Mouse (Mus musculus) intestine, embryonic 15.5 days (tissue): Measurements from ENCODE around the gene Gm48551. TPM values are rescaled to one million over a fixed set of nuclear protein-coding genes. Genes with fewer than 3 reads are reported as not detected.

Source experiments
- ATAC-seq: fragments of 200-750 bp; cut with Nextera tagmentation; 2 replicates; pipeline ENCODE4 v1.8.0; 2017; ENCODE audit warnings: moderate TSS enrichment, moderate library complexity
- H3K27ac ChIP-seq: fragments of 300-500 bp; sonication (generic); 2 replicates; pipeline ENCODE4 v1.5.1; 2015; ENCODE audit warnings: mild to moderate bottlenecking, inconsistent platforms
- H3K27me3 ChIP-seq: fragments of 300-500 bp; sonication (generic); replicated peaks from 2 replicates; pipeline ENCODE4 v1.6.1; 2015; ENCODE audit warnings: inconsistent platforms
- H3K36me3 ChIP-seq: fragments of 300-500 bp; sonication (generic); 2 replicates; pipeline ENCODE4 v1.6.1; 2015; ENCODE audit warnings: inconsistent platforms
- H3K4me1 ChIP-seq: fragments of 300-500 bp; sonication (generic); replicated peaks from 2 replicates; pipeline ENCODE4 v1.6.1; 2015; ENCODE audit warnings: inconsistent platforms
- H3K4me2 ChIP-seq: fragments of 300-500 bp; sonication (generic); replicated peaks from 2 replicates; pipeline ENCODE4 v1.6.1; 2015; ENCODE audit warnings: mild to moderate bottlenecking, inconsistent platforms
- H3K4me3 ChIP-seq: fragments of 300-500 bp; sonication (generic); replicated peaks from 2 replicates; pipeline ENCODE4 v1.5.1; 2015; ENCODE audit warnings: inconsistent platforms
- H3K9ac ChIP-seq: fragments of 300-500 bp; sonication (generic); 2 replicates; pipeline ENCODE4 v1.6.1; 2015; ENCODE audit warnings: inconsistent platforms
- H3K9me3 ChIP-seq: fragments of 300-500 bp; sonication (generic); 2 replicates; pipeline ENCODE4 v1.6.1; 2016; ENCODE audit warnings: inconsistent platforms
- WGBS: fragments of 180-500 bp; shearing (Covaris S2); methylation state at CpG from one replicate; pipeline ENCODE4 v1.1.7; 2015; 5-methylcytosine and 5-hydroxymethylcytosine counted together
- polyA plus RNA-seq: library from polyadenylated mRNA; unstranded; fragments of >200 nt; fragmentation: Nextera tagmentation; extraction: Ambion mirVana; gene quantifications from 2 replicates; pipeline ENCODE4 v1.2.1, GENCODE M21; 2015

The Gm48551 gene
- polyA plus RNA-seq, 1 experiment from 2014 or later: 2.8 TPM

DNA sequence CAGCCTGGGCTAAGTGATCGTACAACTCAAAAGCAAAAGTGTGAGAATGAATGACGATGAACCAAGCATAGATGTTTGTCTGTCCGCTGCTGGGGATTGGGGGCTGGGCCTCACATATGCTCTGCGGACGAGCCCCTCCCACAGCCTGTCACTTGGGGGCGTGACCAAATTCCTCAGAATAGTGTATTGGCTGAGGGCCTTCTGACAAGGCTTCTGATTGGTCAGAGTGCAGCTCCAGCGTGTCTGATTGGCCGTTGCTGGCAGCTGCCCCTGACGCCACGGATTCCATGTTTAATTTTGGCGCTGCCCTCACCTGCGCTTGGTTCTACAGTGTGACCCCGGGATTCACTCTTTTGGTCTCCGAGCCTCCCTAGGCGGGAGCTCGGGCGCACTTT lies 48.6 kb downstream of the Gm48551 start:
- Histone ChIP-seq H3K4me2 (peak overlapping the region; percentile 61), H3K27me3 (0 out of 2 replicates have a peak, but pooled peaks cover 7% of the 10 kb centered on the region), H3K9ac (peak overlapping the region; percentile 35), H3K27ac (no peak overlapping the region), H3K4me1 (peaks cover 39% of the 10 kb centered on the region), H3K9me3 (no peaks in the 10 kb centered on the region), H3K36me3 (no peaks in the 10 kb centered on the region), H3K4me3 (peak overlapping the region; percentile 27)
- peak; percentile 83 for ATAC-seq
- 3% methylated on average over 17 of the region's 17 CpGs for WGBS

- H3K4me2 ChIP-seq: peak overlapping the region; percentile 61; the same call in 1 of the 2 replicates
- no peak overlapping the region for H3K9ac ChIP-seq
- peaks cover 39% of the 10 kb centered on the region for H3K4me1 ChIP-seq
- WGBS: 73% methylated on average over 26 of the region's 26 CpGs
- no peak overlapping the region for H3K4me3 ChIP-seq
- ATAC-seq: no peak
- 0 out of 2 replicates have a peak, but pooled peaks cover 7% of the 10 kb centered on the region for H3K27me3 ChIP-seq
- H3K27ac ChIP-seq: no peak overlapping the region
- H3K36me3 ChIP-seq: no peaks in the 10 kb centered on the region
- no peaks in the 10 kb centered on the region for H3K9me3 ChIP-seq
Measured at GRCm38 (mm10) chr10:81433541-81434289, 49.4 kb downstream of the Gm48551 start.

- Histone ChIP-seq H3K4me1 (peaks cover 32% of the 10 kb centered on the region), H3K4me2 (no peak overlapping the region), H3K27me3 (0 out of 2 replicates have a peak, but pooled peaks cover 7% of the 10 kb centered on the region), H3K27ac (no peak overlapping the region), H3K4me3 (no peak overlapping the region), H3K9ac (no peak overlapping the region), H3K36me3 (no peaks in the 10 kb centered on the region), H3K9me3 (no peaks in the 10 kb centered on the region)
- ATAC-seq: no peak
- WGBS: 46% methylated on average over 15 of the region's 15 CpGs
Measured at GRCm38 (mm10) chr10:81434361-81435263, 50.3 kb downstream of the Gm48551 start.

- Histone ChIP-seq H3K9me3 (no peaks in the 10 kb centered on the region), H3K27ac (no peak overlapping the region), H3K4me2 (no peak overlapping the region), H3K27me3 (0 out of 2 replicates have a peak, but pooled peaks cover 7% of the 10 kb centered on the region), H3K9ac (peak overlapping the region; percentile 17; the same call in 1 of the 2 replicates), H3K4me1 (peaks cover 29% of the 10 kb centered on the region), H3K36me3 (no peaks in the 10 kb centered on the region), H3K4me3 (no peak overlapping the region)
- WGBS: 70% methylated on average over 3 of the region's 3 CpGs
- no peak for ATAC-seq
Measured at GRCm38 (mm10) chr10:81435436-81435835, 51.2 kb downstream of the Gm48551 start.

DNA sequence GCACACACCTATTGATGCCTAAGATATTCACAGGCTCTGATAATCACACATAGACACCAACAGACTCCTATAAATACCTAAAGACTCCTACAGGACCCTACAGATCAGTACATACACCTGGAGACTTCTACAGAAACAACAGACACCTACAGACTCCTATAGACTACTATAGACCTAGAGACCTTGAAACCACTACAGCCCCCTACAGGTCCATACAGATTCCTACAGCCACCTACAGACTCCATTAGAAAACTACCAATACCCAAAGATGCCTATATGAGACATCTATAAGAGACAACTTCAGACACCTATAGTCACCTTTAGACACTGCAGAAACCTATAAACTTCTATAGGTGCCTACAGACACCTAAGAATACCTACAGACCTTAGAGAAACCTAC lies 56.8 kb downstream of the Gm48551 start:
- no peak overlapping the region for H3K9ac ChIP-seq
- no peaks in the 10 kb centered on the region for H3K9me3 ChIP-seq
- no peak for ATAC-seq

More for the DNA sequence above, 56.8 kb downstream of the Gm48551 start:
- Histone ChIP-seq H3K4me3 (no peak overlapping the region), H3K4me1 (no peaks in the 10 kb centered on the region), H3K27me3 (peaks cover under 1% of the 10 kb centered on the region; the same call in 1 of the 2 replicates), H3K27ac (no peak overlapping the region), H3K36me3 (no peaks in the 10 kb centered on the region), H3K4me2 (no peak overlapping the region)

Other genes with a start within 250 kb of the Gm48551 start
- 52.5 and 53.0 TPM in 2 replicates for gene Zbtb7a, start 249.2 kb upstream of the Gm48551 start, polyA plus RNA-seq
- gene Pias4, start 216.5 kb upstream of the Gm48551 start, polyA plus RNA-seq: 47.2 and 58.4 TPM in 2 replicates
- 515 and 540 TPM in 2 replicates for gene Eef2, start 207.8 kb upstream of the Gm48551 start, polyA plus RNA-seq
- 56.6 and 62.7 TPM in 2 replicates for gene Dapk3, start 201.5 kb upstream of the Gm48551 start, polyA plus RNA-seq
- 0.13 and 0.15 TPM in 2 replicates for gene 4930442H23Rik, start 200.6 kb upstream of the Gm48551 start, polyA plus RNA-seq
- gene Nmrk2, start 182.4 kb upstream of the Gm48551 start, polyA plus RNA-seq: 0.14 TPM in 1 of 2 replicates, not detected in the other
- 1.7 TPM in 2 replicates for gene Atcay, start 153.6 kb upstream of the Gm48551 start, polyA plus RNA-seq
- 7.9 and 9.2 TPM in 2 replicates for gene Zfr2, start 151.3 kb upstream of the Gm48551 start, polyA plus RNA-seq
- 2.2 and 2.4 TPM in 2 replicates for gene Matk, start 131.5 kb upstream of the Gm48551 start, polyA plus RNA-seq
- 242 and 245 TPM in 2 replicates for gene Mrpl54, start 117.5 kb upstream of the Gm48551 start, polyA plus RNA-seq
- 55.1 and 69.2 TPM in 2 replicates for gene Apba3, start 117.5 kb upstream of the Gm48551 start, polyA plus RNA-seq
- gene Tjp3, start 92.9 kb upstream of the Gm48551 start, polyA plus RNA-seq: 47.0 and 53.3 TPM in 2 replicates
- gene Pip5k1c, start 91.5 kb upstream of the Gm48551 start, polyA plus RNA-seq: 41.2 and 42.7 TPM in 2 replicates
- gene Cactin, start 63.4 kb upstream of the Gm48551 start, polyA plus RNA-seq: 38.7 and 39.5 TPM in 2 replicates
- gene Tbxa2r, start 55.7 kb upstream of the Gm48551 start, polyA plus RNA-seq: 21.3 and 21.7 TPM in 2 replicates
- 0.06 TPM in 1 of 2 replicates, not detected in the other for gene Gipc3, start 41.2 kb upstream of the Gm48551 start, polyA plus RNA-seq
- gene Hmg20b, start 34.0 kb upstream of the Gm48551 start, polyA plus RNA-seq: 71.2 and 71.7 TPM in 2 replicates
- 19.9 and 23.8 TPM in 2 replicates for gene Mfsd12, start 27.0 kb upstream of the Gm48551 start, polyA plus RNA-seq
- 1.0 and 2.2 TPM in 2 replicates for gene 4930404N11Rik, start 18.6 kb upstream of the Gm48551 start, polyA plus RNA-seq
- 83.2 and 85.7 TPM in 2 replicates for gene Fzr1, start 6.0 kb upstream of the Gm48551 start, polyA plus RNA-seq
- gene Dohh, start within 50 bp of the Gm48551 start, polyA plus RNA-seq: 89.2 and 100 TPM in 2 replicates
- 1.4 TPM in 1 of 2 replicates, not detected in the other for gene Gm48552, start 4.5 kb downstream of the Gm48551 start, polyA plus RNA-seq
- gene Smim24, start 8.6 kb downstream of the Gm48551 start, polyA plus RNA-seq: 235 and 288 TPM in 2 replicates
- gene Nfic, start 71.2 kb downstream of the Gm48551 start, polyA plus RNA-seq: 52.8 and 56.0 TPM in 2 replicates
- gene Celf5, start 98.2 kb downstream of the Gm48551 start, polyA plus RNA-seq: 1.7 TPM in 2 replicates
- 98.5 and 118 TPM in 2 replicates for gene Ncln, start 111.9 kb downstream of the Gm48551 start, polyA plus RNA-seq
- gene S1pr4, start 115.7 kb downstream of the Gm48551 start, polyA plus RNA-seq: 1.0 and 1.1 TPM in 2 replicates
- gene Gna15, start 139.8 kb downstream of the Gm48551 start, polyA plus RNA-seq: 0.92 and 0.97 TPM in 2 replicates
- gene Gna11, start 160.7 kb downstream of the Gm48551 start, polyA plus RNA-seq: 245 and 269 TPM in 2 replicates
- 743 and 808 TPM in 2 replicates for gene Aes, start 175.0 kb downstream of the Gm48551 start, polyA plus RNA-seq
- 14.5 and 17.8 TPM in 2 replicates for gene Tle2, start 190.1 kb downstream of the Gm48551 start, polyA plus RNA-seq
- 19.9 and 26.0 TPM in 2 replicates for gene Tle6, start 216.6 kb downstream of the Gm48551 start, polyA plus RNA-seq
- gene BC025920, start 221.8 kb downstream of the Gm48551 start, polyA plus RNA-seq: 0.85 and 1.00 TPM in 2 replicates
- 28.9 and 33.3 TPM in 2 replicates for gene Sirt6, start 243.3 kb downstream of the Gm48551 start, polyA plus RNA-seq
- gene Ankrd24, start 244.1 kb downstream of the Gm48551 start, polyA plus RNA-seq: 8.4 and 9.8 TPM in 2 replicates